Mouse (Mus musculus) kidney, embryonic 16.5 days (tissue): ENCODE data around the gene Ankrd44. TPM values are rescaled to one million over a fixed set of nuclear protein-coding genes. Genes with fewer than 3 reads are reported as not detected.

Experiments
- ATAC-seq: fragments of 200-750 bp; cut with Nextera tagmentation; 2 replicates; pipeline ENCODE4 v1.8.0; 2017; ENCODE audit warnings: moderate TSS enrichment; ENCODE audit not compliant: low FRiP score, low TSS enrichment
- H3K27ac ChIP-seq: fragments of 300-500 bp; sonication (generic); 2 replicates; pipeline ENCODE4 v1.5.1; 2014; ENCODE audit warnings: low read length
- H3K27me3 ChIP-seq: fragments of 300-500 bp; sonication (generic); 2 replicates; pipeline ENCODE4 v1.6.1; 2014; ENCODE audit warnings: low read length, control low read depth, mixed read lengths; ENCODE audit not compliant: insufficient read depth
- H3K36me3 ChIP-seq: fragments of 300-500 bp; sonication (generic); 2 replicates; pipeline ENCODE4 v1.6.1; 2014; ENCODE audit warnings: low read length, control low read depth, mixed read lengths; ENCODE audit not compliant: insufficient read depth
- H3K4me1 ChIP-seq: fragments of 300-500 bp; sonication (generic); 2 replicates; pipeline ENCODE4 v1.6.1; 2014; ENCODE audit warnings: low read length, control low read depth, mixed read lengths; ENCODE audit not compliant: insufficient read depth
- H3K4me2 ChIP-seq: fragments of 300-500 bp; sonication (generic); replicated peaks from 2 replicates; pipeline ENCODE4 v1.6.1; 2014; ENCODE audit warnings: low read depth, low read length
- H3K4me3 ChIP-seq: fragments of 300-500 bp; sonication (generic); 2 replicates; pipeline ENCODE4 v1.5.1; 2014; ENCODE audit warnings: mild to moderate bottlenecking, low read length
- H3K9ac ChIP-seq: fragments of 300-500 bp; sonication (generic); replicated peaks from 2 replicates; pipeline ENCODE4 v1.6.1; 2014; ENCODE audit warnings: low read length
- H3K9me3 ChIP-seq: fragments of 300-500 bp; sonication (generic); 2 replicates; pipeline ENCODE4 v1.6.1; 2016; ENCODE audit warnings: low read length, control low read depth
- WGBS: fragments of 180-500 bp; shearing (Covaris S2); extraction: QIAGEN DNeasy Blood & Tissue Kit; methylation state at CpG from one replicate; pipeline ENCODE4 v1.1.7; 2014; 5-methylcytosine and 5-hydroxymethylcytosine counted together
- polyA plus RNA-seq: library from polyadenylated mRNA; unstranded; fragments of >200 nt; fragmentation: Nextera tagmentation; extraction: Ambion mirVana; gene quantifications from 2 replicates; pipeline ENCODE4 v1.2.1, GENCODE M21; 2015

The Ankrd44 gene
- polyA plus RNA-seq, 1 experiment from 2014 or later = 6.6 TPM

DNA sequence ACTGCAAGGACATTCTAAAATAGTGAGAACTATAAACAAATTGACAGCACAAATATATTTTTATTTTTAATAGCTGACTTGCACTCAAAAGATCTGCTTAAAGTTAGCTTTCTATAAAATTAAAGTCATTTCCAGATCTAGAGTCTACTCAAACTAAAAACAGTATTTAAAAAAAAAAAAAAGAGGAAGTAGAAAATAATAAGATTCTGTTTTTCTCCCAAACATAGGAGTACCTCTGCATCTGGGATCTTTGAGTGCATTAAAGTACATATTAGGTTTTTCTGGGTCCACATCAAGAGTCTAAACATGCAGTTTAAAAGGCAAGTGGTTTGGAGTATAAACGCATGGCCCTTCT lies 15.0 kb downstream of the Ankrd44 start:
- H3K27ac ChIP-seq = no peak overlapping the region
- peaks cover 6% of the 10 kb centered on the region; the same call in 1 of the 2 replicates for H3K4me1 ChIP-seq
- no peak for ATAC-seq
- H3K4me3 ChIP-seq = no peak overlapping the region
- H3K9me3 ChIP-seq = no peaks in the 10 kb centered on the region
- no peak overlapping the region for H3K4me2 ChIP-seq
- 93% methylated on average over 1 of the region's 1 CpGs for WGBS
- H3K27me3 ChIP-seq = no peaks in the 10 kb centered on the region
- no peak overlapping the region for H3K9ac ChIP-seq
- H3K36me3 ChIP-seq = no peaks in the 10 kb centered on the region

DNA sequence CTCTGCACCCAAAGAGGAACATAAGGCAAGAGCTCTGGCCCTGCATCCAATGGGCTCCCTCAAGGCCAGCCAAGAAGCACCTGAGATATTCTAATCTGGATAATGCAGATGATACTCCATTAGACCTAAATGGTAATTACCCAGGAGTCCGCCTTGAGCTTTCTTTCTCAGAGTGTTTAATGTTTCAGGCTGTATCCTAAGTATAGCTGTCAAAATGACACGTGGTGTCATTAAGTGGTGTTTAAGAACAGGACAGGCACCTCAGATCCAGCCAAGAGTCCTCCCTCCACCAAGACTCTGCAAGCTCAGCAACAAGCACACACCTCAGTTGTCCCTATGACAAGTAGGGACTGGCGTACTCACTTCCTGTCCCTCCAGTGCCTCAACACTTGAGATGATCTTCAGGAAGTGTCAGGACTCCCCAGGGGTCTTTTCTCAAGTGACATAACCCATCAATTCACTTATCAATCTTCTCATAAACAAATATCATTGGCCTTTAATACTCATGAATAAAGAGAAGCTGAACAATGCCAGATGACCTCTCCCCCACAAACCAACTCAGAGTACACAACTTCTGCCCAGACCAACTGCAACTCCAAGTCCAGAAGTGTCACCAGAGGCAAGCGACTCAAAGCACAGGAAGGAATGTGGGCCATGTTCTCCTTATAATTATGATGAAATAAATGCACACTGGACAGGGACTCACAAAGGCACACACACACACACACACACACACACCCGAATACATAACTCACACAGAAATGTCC lies 15.5 kb downstream of the Ankrd44 start:
- 83% methylated on average over 5 of the region's 5 CpGs for WGBS
- Histone ChIP-seq H3K4me1 (peaks cover 6% of the 10 kb centered on the region; the same call in 1 of the 2 replicates), H3K9me3 (no peaks in the 10 kb centered on the region), H3K27ac (no peak overlapping the region), H3K4me2 (no peak overlapping the region), H3K4me3 (no peak overlapping the region), H3K36me3 (no peaks in the 10 kb centered on the region), H3K27me3 (no peaks in the 10 kb centered on the region), H3K9ac (no peak overlapping the region)
- ATAC-seq = no peak

DNA sequence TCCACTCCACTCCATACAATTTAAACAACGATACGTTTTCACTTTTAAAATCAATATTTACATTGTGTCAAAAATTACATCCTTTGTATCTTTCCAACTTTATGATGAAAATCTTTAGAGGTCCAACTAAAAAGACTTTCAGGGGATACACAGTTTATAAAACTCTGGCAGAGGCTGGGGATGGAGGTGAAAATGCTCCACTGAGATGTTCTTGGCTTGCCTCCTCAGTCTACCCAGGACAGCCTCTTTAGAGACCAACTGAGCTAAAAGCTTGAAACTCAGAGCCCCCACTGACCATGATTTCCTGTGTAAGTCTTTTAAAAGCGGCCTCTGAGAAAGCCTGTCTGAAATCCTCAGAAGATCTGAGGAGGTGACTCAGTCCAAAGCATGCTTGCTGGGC lies 17.4 kb downstream of the Ankrd44 start:
- H3K27ac ChIP-seq = no peak overlapping the region
- H3K36me3 ChIP-seq = no peaks in the 10 kb centered on the region
- H3K9ac ChIP-seq = no peak overlapping the region
- no peak overlapping the region for H3K4me2 ChIP-seq
- 73% methylated on average over 3 of the region's 3 CpGs for WGBS
- H3K27me3 ChIP-seq = no peaks in the 10 kb centered on the region
- no peak for ATAC-seq
- H3K9me3 ChIP-seq = no peaks in the 10 kb centered on the region
- no peak overlapping the region for H3K4me3 ChIP-seq
- H3K4me1 ChIP-seq = 0 out of 2 replicates have a peak, but pooled peaks cover 3% of the 10 kb centered on the region

DNA sequence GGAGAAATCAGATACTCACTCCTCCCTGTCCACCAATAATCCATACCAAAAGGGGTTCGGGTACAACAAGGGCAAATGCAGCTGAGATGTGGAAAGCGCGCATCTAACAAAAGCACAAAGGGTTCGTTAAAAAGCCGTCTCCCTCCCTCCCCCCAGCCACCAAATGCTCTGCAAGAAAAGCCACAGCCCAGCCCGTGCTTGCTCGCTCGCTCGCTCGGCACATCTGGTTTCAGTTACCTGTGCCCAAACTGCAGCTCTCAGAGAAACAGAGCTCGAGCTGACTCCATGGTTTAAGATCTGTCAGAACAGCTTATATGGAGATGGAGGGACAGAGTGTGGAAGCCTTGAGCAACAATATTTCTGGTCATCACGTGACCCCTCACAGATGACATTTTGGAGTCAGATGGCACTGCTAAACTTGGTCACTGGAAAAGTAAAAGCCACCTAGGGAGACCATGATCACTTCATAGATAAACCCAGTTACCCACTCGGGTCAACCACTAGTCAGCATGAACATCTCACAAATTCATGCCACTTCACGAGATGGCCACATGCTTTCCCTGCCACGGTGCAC lies 19.0 kb downstream of the Ankrd44 start:
- Histone ChIP-seq H3K4me2 (peak overlapping the region; percentile 14; the same call in 1 of the 2 replicates), H3K9ac (no peak overlapping the region)
- 36% methylated on average over 15 of the region's 15 CpGs for WGBS

DNA sequence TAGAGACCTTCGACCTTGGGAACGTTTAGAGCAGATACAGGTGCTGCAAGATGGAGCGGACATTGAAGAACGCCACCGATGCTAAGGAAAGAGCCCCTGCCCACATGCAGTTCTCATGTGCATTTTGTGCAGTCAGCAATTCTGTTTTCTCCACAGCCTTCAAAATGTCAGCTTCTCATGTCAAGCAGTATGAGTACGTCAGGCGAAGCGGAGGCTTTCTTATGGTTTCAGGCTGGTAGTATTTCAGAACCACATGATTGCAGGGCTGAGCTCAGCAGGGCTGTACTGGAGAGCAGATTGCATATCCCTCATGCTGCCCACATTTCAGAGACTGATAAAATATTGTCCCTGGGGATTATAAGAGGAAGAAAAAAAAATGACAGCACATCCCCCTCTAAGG lies 19.9 kb downstream of the Ankrd44 start:
- Histone ChIP-seq H3K4me2 (no peak overlapping the region), H3K4me3 (no peak overlapping the region), H3K27ac (no peak overlapping the region), H3K27me3 (no peaks in the 10 kb centered on the region), H3K36me3 (no peaks in the 10 kb centered on the region), H3K9ac (no peak overlapping the region), H3K9me3 (peaks cover 6% of the 10 kb centered on the region; the same call in 1 of the 2 replicates), H3K4me1 (0 out of 2 replicates have a peak, but pooled peaks cover 3% of the 10 kb centered on the region)
- 78% methylated on average over 8 of the region's 8 CpGs for WGBS
- no peak for ATAC-seq

More for the DNA sequence above, 19.0 kb downstream of the Ankrd44 start:
- Histone ChIP-seq H3K4me1 (0 out of 2 replicates have a peak, but pooled peaks cover 3% of the 10 kb centered on the region), H3K27me3 (no peaks in the 10 kb centered on the region), H3K36me3 (no peaks in the 10 kb centered on the region), H3K27ac (no peak overlapping the region), H3K9me3 (peaks cover 6% of the 10 kb centered on the region; the same call in 1 of the 2 replicates), H3K4me3 (peak overlapping the region; percentile 3; the same call in 1 of the 2 replicates)
- no peak for ATAC-seq

DNA sequence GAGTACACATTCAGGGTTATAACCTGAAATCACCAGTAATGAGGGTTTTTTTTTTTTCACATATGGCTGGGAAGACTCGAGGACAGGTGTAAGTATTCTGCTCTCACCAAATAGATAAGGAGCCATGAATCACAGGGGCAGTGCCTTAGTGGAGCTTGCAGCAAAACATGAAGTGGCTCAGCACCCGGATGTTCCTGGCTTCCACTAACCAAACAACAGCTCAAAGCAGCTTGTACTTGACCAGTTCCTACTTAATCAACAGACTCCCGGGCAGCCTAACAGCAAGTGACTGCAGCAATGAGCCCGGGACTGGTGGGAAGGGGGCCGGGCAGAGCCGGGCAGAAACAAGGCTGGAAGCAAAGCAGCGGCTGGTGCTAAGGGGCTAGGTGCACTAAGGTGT lies 20.6 kb downstream of the Ankrd44 start:
- H3K4me1 ChIP-seq = 0 out of 2 replicates have a peak, but pooled peaks cover 3% of the 10 kb centered on the region
- no peak overlapping the region for H3K4me2 ChIP-seq
- H3K9me3 ChIP-seq = peaks cover 6% of the 10 kb centered on the region; the same call in 1 of the 2 replicates
- H3K4me3 ChIP-seq = no peak overlapping the region
- H3K27ac ChIP-seq = no peak overlapping the region
- no peak for ATAC-seq
- 61% methylated on average over 7 of the region's 7 CpGs for WGBS
- H3K27me3 ChIP-seq = no peaks in the 10 kb centered on the region
- no peak overlapping the region for H3K9ac ChIP-seq
- H3K36me3 ChIP-seq = no peaks in the 10 kb centered on the region

DNA sequence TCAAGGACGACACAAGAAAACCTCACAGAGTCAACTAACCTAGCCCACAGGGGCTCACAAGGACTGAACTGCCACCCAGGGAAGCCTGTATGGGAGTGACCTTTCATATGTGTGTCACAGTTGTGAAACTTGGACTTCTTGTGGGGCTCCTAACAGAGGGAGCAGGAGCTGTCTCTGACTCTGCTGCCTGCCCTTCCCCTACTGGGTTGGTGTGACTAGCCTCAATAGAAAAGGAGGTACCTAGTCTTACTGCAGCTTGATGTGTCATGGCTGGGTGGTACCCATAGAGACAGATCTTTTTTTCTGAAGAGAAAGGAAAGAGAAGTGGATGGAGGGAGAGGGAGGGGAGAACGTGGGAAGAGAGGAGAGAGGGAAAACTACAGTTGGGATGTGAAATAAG lies 22.0 kb downstream of the Ankrd44 start:
- H3K4me3 ChIP-seq = no peak overlapping the region
- WGBS = 78% methylated on average over 2 of the region's 2 CpGs
- no peaks in the 10 kb centered on the region for H3K36me3 ChIP-seq
- 0 out of 2 replicates have a peak, but pooled peaks cover 3% of the 10 kb centered on the region for H3K4me1 ChIP-seq
- no peaks in the 10 kb centered on the region for H3K27me3 ChIP-seq
- no peak overlapping the region for H3K9ac ChIP-seq
- no peak overlapping the region for H3K4me2 ChIP-seq
- ATAC-seq = no peak
- no peak overlapping the region for H3K27ac ChIP-seq
- peaks cover 6% of the 10 kb centered on the region; the same call in 1 of the 2 replicates for H3K9me3 ChIP-seq

DNA sequence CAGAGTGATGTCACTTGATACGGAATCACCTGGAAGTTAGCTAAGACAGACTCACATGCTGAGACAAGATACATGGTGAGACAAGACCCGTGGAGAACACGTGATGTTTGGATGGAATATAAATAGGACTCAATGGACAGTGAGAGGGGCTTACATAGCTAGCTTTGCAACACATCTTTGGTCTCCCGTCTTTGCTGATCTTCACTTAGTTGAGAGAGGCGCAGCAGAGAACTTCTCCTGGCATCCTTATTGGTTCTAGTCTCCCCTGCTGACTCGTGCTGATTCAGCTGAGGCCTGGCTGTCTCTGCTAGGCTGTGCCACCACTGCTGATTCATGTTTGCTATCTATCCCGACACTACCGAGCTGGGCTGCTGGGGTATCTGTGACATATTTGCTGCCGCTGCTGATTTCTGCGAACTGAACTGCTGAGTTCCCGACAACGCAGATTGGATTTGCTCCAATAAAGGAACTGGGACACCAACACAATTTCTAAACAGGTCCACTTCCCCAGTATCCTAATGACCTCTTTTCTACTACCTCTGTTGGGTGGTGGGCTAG lies 23.4 kb downstream of the Ankrd44 start:
- no peak overlapping the region for H3K9ac ChIP-seq
- H3K4me2 ChIP-seq = no peak overlapping the region
- 90% methylated on average over 12 of the region's 12 CpGs for WGBS
- no peak overlapping the region for H3K4me3 ChIP-seq
- no peaks in the 10 kb centered on the region for H3K36me3 ChIP-seq
- H3K27me3 ChIP-seq = no peaks in the 10 kb centered on the region
- ATAC-seq = no peak
- peaks cover 6% of the 10 kb centered on the region; the same call in 1 of the 2 replicates for H3K9me3 ChIP-seq
- H3K4me1 ChIP-seq = 0 out of 2 replicates have a peak, but pooled peaks cover 7% of the 10 kb centered on the region
- no peak overlapping the region for H3K27ac ChIP-seq

DNA sequence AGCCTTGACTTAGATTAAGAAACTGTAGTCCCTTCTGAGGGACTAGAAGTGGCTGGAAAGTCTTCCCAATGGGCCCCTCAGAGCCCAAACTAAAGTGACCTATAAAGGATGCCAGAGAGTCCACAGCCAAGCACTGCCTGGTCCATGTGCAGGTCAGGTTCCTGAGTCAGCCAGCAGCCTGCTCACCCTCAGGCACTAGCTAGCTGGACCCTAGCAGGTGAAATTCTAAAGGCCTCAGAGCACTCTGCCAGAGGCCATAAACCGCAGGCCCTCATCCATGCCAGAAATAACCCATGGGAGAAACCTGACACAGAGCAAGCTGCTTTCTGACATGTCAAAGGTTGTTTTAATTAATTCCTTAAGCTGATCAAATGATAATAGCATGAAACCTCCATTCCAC lies 25.1 kb downstream of the Ankrd44 start:
- 0 out of 2 replicates have a peak, but pooled peaks have one; percentile 19 for ATAC-seq
- WGBS = 37% methylated on average over 1 of the region's 1 CpGs
- no peaks in the 10 kb centered on the region for H3K36me3 ChIP-seq
- H3K4me2 ChIP-seq = no peak overlapping the region
- H3K9ac ChIP-seq = no peak overlapping the region
- H3K27me3 ChIP-seq = no peaks in the 10 kb centered on the region
- no peak overlapping the region for H3K27ac ChIP-seq
- H3K4me1 ChIP-seq = 0 out of 2 replicates have a peak, but pooled peaks cover 4% of the 10 kb centered on the region
- H3K4me3 ChIP-seq = no peak overlapping the region
- peaks cover 6% of the 10 kb centered on the region; the same call in 1 of the 2 replicates for H3K9me3 ChIP-seq
